Mouse (Mus musculus): ENCODE data around the gene Stk32c. TPM values are rescaled to one million over a fixed set of nuclear protein-coding genes. Genes with fewer than 3 reads are reported as not detected.

The Stk32c gene
- polyA plus RNA-seq, 1 experiment from 2014 or later, result not detected

DNA sequence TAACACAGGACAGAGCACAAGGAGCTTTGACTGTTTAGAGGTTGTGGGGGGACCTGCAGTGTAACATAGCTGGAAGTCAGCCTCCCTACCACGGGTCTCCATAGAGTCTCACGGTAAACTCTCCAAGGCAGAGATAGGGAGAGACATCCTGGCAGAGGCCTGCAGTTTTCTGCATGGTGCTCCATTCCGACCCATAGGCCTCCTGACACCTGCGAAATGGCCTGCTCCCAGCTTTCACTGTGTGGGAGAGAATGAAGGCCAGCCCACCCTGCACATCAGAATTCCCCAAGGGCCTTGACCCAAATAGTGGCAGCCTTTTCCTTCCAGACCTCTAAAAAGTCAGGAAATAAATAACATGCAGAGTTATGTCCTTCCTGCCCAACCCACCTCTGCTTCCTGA lies 22.5 kb downstream of the Stk32c start:
- H3K27me3 ChIP-seq (ENCODE audit: control insufficient read depth, insufficient read depth, low read length), result peaks cover 21% of the 10 kb centered on the region
- H3K36me3 ChIP-seq (ENCODE audit: control insufficient read depth, insufficient read depth, low read length), result no peaks in the 10 kb centered on the region
- 0 out of 2 replicates have a peak, but pooled peaks cover 3% of the 10 kb centered on the region for H3K4me1 ChIP-seq (ENCODE audit: control insufficient read depth, insufficient read depth, low read length)
- H3K9ac ChIP-seq (ENCODE audit: low read depth, low read length), result no peak overlapping the region
- H3K27ac ChIP-seq (ENCODE audit: low read depth, low read length), result no peak overlapping the region
- no peaks in the 10 kb centered on the region for H3K9me3 ChIP-seq (ENCODE audit: control insufficient read depth, low read length)
- no peak overlapping the region for H3K4me2 ChIP-seq (replicated peaks; ENCODE audit: low read depth, low read length)
- ATAC-seq (ENCODE audit: low FRiP score, low TSS enrichment), result no peak
- WGBS, result 89% methylated on average over 4 of the region's 4 CpGs
- H3K4me3 ChIP-seq (ENCODE audit: low read length), result no peak overlapping the region

DNA sequence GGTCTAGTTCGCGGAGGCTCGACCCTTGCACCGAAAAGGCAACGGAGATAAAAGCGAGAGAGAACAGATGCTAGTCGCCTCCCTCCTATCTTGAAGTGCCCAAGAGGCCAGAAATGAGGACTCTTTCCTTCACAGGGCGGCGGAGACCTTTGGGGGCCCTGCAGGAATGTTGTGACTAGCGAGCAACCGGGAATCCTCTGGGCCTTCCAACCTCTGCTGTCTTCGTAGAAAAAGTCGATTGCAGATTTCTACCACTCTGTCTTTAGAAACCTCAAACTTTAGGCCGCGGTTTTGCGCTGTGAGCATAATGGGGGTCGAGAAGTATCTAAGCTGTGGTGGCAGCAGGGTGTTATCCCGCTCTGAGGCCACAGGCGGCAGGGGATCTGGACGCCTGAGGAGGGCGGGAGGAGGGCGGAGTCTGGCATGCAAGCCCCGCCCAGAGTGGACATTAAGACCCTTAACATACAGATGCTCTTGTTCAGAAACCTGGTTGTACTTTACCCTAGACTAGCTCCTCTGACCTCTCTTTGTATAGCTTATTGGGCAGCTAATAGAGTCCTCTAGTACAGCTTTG lies 24.4 kb downstream of the Stk32c start:
- peak; percentile 83 for ATAC-seq (ENCODE audit: low FRiP score, low TSS enrichment)
- WGBS, result 1% methylated on average over 23 of the region's 23 CpGs
- H3K27ac ChIP-seq (ENCODE audit: low read depth, low read length), result no peak overlapping the region
- peaks cover 21% of the 10 kb centered on the region for H3K27me3 ChIP-seq (ENCODE audit: control insufficient read depth, insufficient read depth, low read length)
- H3K4me1 ChIP-seq (ENCODE audit: control insufficient read depth, insufficient read depth, low read length), result 0 out of 2 replicates have a peak, but pooled peaks cover 3% of the 10 kb centered on the region
- no peaks in the 10 kb centered on the region for H3K9me3 ChIP-seq (ENCODE audit: control insufficient read depth, low read length)
- H3K4me3 ChIP-seq (ENCODE audit: low read length), result peak overlapping the region; percentile 68
- no peaks in the 10 kb centered on the region for H3K36me3 ChIP-seq (ENCODE audit: control insufficient read depth, insufficient read depth, low read length)
- peak overlapping the region; percentile 100 for H3K4me2 ChIP-seq (replicated peaks; ENCODE audit: low read depth, low read length)
- peak overlapping the region; percentile 29 for H3K9ac ChIP-seq (ENCODE audit: low read depth, low read length)

- no peaks in the 10 kb centered on the region for H3K9me3 ChIP-seq (ENCODE audit: control insufficient read depth, low read length)
- WGBS, result under 1% methylated on average over 83 of the region's 94 CpGs
- peak overlapping the region; percentile 58; the same call in 1 of the 2 replicates for H3K9ac ChIP-seq (ENCODE audit: low read depth, low read length)
- H3K27ac ChIP-seq (ENCODE audit: low read depth, low read length), result no peak overlapping the region
- H3K36me3 ChIP-seq (ENCODE audit: control insufficient read depth, insufficient read depth, low read length), result no peaks in the 10 kb centered on the region
- H3K27me3 ChIP-seq (ENCODE audit: control insufficient read depth, insufficient read depth, low read length), result peaks cover 21% of the 10 kb centered on the region
- peak; percentile 98 for ATAC-seq (ENCODE audit: low FRiP score, low TSS enrichment)
- peak overlapping the region; percentile 100 for H3K4me2 ChIP-seq (replicated peaks; ENCODE audit: low read depth, low read length)
- 0 out of 2 replicates have a peak, but pooled peaks cover 3% of the 10 kb centered on the region for H3K4me1 ChIP-seq (ENCODE audit: control insufficient read depth, insufficient read depth, low read length)
- H3K4me3 ChIP-seq (ENCODE audit: low read length), result peak overlapping the region; percentile 68
Measured at GRCm38 (mm10) chr7:139187771-139188633, 25.1 kb downstream of the Stk32c start.

DNA sequence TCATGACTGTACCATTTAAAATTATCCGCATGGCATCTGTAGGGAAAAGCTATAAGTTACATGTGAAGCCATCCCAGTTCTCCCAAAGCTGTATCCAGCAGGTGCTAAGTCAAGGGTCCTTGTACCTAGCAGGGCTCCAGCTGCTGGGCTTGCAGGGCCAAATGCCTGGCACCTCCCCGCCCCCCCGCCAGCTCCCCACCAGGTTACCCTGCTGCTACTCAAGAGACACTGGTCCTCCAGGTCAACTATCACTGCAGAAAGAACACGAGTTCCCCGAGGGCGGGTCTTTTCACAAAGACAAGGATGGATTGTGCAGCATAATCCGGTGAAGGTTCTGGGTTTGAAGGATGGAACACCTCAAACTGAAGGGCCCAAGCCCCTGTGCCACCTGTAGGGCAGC lies 25.8 kb downstream of the Stk32c start:
- Histone ChIP-seq H3K9ac (ENCODE audit: low read depth, low read length) (no peak overlapping the region), H3K9me3 (ENCODE audit: control insufficient read depth, low read length) (no peaks in the 10 kb centered on the region), H3K36me3 (ENCODE audit: control insufficient read depth, insufficient read depth, low read length) (no peaks in the 10 kb centered on the region), H3K4me1 (ENCODE audit: control insufficient read depth, insufficient read depth, low read length) (0 out of 2 replicates have a peak, but pooled peaks cover 3% of the 10 kb centered on the region), H3K27me3 (ENCODE audit: control insufficient read depth, insufficient read depth, low read length) (peaks cover 21% of the 10 kb centered on the region), H3K4me2 (replicated peaks; ENCODE audit: low read depth, low read length) (peak overlapping the region; percentile 100), H3K4me3 (ENCODE audit: low read length) (peak overlapping the region; percentile 68), H3K27ac (ENCODE audit: low read depth, low read length) (no peak overlapping the region)
- no peak for ATAC-seq (ENCODE audit: low FRiP score, low TSS enrichment)
- 40% methylated on average over 7 of the region's 7 CpGs for WGBS

- Histone ChIP-seq H3K36me3 (ENCODE audit: control insufficient read depth, insufficient read depth, low read length) (no peaks in the 10 kb centered on the region), H3K4me3 (ENCODE audit: low read length) (no peak overlapping the region), H3K4me2 (replicated peaks; ENCODE audit: low read depth, low read length) (no peak overlapping the region), H3K27me3 (ENCODE audit: control insufficient read depth, insufficient read depth, low read length) (peaks cover 21% of the 10 kb centered on the region), H3K9me3 (ENCODE audit: control insufficient read depth, low read length) (no peaks in the 10 kb centered on the region), H3K9ac (ENCODE audit: low read depth, low read length) (no peak overlapping the region), H3K27ac (ENCODE audit: low read depth, low read length) (no peak overlapping the region), H3K4me1 (ENCODE audit: control insufficient read depth, insufficient read depth, low read length) (0 out of 2 replicates have a peak, but pooled peaks cover 3% of the 10 kb centered on the region)
- no peak for ATAC-seq (ENCODE audit: low FRiP score, low TSS enrichment)
- WGBS, result 52% methylated on average over 8 of the region's 8 CpGs
Measured at GRCm38 (mm10) chr7:139186436-139186835, 26.7 kb downstream of the Stk32c start.

- no peak overlapping the region for H3K9ac ChIP-seq (ENCODE audit: low read depth, low read length)
- H3K4me2 ChIP-seq (replicated peaks; ENCODE audit: low read depth, low read length), result no peak overlapping the region
- peaks cover 21% of the 10 kb centered on the region for H3K27me3 ChIP-seq (ENCODE audit: control insufficient read depth, insufficient read depth, low read length)
- no peak for ATAC-seq (ENCODE audit: low FRiP score, low TSS enrichment)
- 21% methylated on average over 5 of the region's 5 CpGs for WGBS
- 0 out of 2 replicates have a peak, but pooled peaks cover 3% of the 10 kb centered on the region for H3K4me1 ChIP-seq (ENCODE audit: control insufficient read depth, insufficient read depth, low read length)
- no peak overlapping the region for H3K27ac ChIP-seq (ENCODE audit: low read depth, low read length)
- H3K9me3 ChIP-seq (ENCODE audit: control insufficient read depth, low read length), result no peaks in the 10 kb centered on the region
- H3K4me3 ChIP-seq (ENCODE audit: low read length), result no peak overlapping the region
- H3K36me3 ChIP-seq (ENCODE audit: control insufficient read depth, insufficient read depth, low read length), result no peaks in the 10 kb centered on the region
Measured at GRCm38 (mm10) chr7:139185971-139186370, 27.1 kb downstream of the Stk32c start.

- 0 out of 2 replicates have a peak, but pooled peaks cover 3% of the 10 kb centered on the region for H3K4me1 ChIP-seq (ENCODE audit: control insufficient read depth, insufficient read depth, low read length)
- H3K36me3 ChIP-seq (ENCODE audit: control insufficient read depth, insufficient read depth, low read length), result no peaks in the 10 kb centered on the region
- WGBS, result 85% methylated on average over 7 of the region's 7 CpGs
- H3K9me3 ChIP-seq (ENCODE audit: control insufficient read depth, low read length), result no peaks in the 10 kb centered on the region
- H3K9ac ChIP-seq (ENCODE audit: low read depth, low read length), result no peak overlapping the region
- H3K27me3 ChIP-seq (ENCODE audit: control insufficient read depth, insufficient read depth, low read length), result peaks cover 21% of the 10 kb centered on the region
- no peak overlapping the region for H3K4me2 ChIP-seq (replicated peaks; ENCODE audit: low read depth, low read length)
- no peak overlapping the region for H3K27ac ChIP-seq (ENCODE audit: low read depth, low read length)
- no peak overlapping the region for H3K4me3 ChIP-seq (ENCODE audit: low read length)
- ATAC-seq (ENCODE audit: low FRiP score, low TSS enrichment), result no peak
Measured at GRCm38 (mm10) chr7:139184846-139185245, 28.3 kb downstream of the Stk32c start.

DNA sequence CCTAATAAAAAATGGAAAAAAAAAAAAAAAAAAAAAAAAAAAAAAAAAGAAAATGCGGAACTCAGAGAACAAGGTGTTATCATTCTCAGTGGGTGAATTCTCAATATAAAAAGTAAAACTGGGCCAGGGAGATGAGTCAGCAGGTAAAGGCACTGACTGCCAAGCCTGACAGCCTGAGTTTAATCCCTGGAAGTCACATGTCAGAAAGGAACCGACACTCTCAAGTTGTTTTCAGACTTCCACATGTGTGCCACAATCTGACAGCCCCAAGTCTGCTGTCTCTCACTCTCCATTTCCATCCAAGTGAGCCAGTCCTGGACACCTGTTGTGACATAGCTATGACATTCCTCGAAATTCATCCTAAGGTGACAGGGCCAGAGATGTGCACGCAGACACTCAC lies 28.7 kb downstream of the Stk32c start:
- Histone ChIP-seq H3K27ac (ENCODE audit: low read depth, low read length) (no peak overlapping the region), H3K4me3 (ENCODE audit: low read length) (no peak overlapping the region), H3K9ac (ENCODE audit: low read depth, low read length) (no peak overlapping the region), H3K4me1 (ENCODE audit: control insufficient read depth, insufficient read depth, low read length) (0 out of 2 replicates have a peak, but pooled peaks cover 3% of the 10 kb centered on the region), H3K4me2 (replicated peaks; ENCODE audit: low read depth, low read length) (no peak overlapping the region), H3K9me3 (ENCODE audit: control insufficient read depth, low read length) (no peaks in the 10 kb centered on the region), H3K27me3 (ENCODE audit: control insufficient read depth, insufficient read depth, low read length) (peaks cover 21% of the 10 kb centered on the region), H3K36me3 (ENCODE audit: control insufficient read depth, insufficient read depth, low read length) (no peaks in the 10 kb centered on the region)
- ATAC-seq (ENCODE audit: low FRiP score, low TSS enrichment), result no peak
- WGBS, result 82% methylated on average over 4 of the region's 4 CpGs

DNA sequence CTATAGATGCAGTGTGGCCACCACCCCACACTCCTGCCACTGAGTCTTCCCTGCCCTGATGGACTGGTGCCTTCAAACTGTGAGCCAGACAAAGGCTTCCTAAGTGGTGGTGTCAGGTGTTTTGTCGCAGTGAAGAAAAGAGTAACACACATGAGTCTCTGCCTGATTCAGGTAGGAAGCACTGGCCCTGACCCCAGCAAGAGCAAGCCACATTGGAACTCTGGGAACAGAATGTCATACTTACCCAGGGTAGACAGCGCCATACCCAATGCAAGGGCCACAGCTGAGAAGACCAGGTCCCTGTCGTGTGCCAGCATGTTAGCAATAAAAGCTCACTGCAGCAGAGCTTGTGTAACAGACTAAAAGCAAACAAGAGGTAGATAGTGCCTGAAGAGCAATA lies 33.0 kb downstream of the Stk32c start:
- Histone ChIP-seq H3K27ac (ENCODE audit: low read depth, low read length) (no peak overlapping the region), H3K4me2 (replicated peaks; ENCODE audit: low read depth, low read length) (no peak overlapping the region), H3K4me1 (ENCODE audit: control insufficient read depth, insufficient read depth, low read length) (no peaks in the 10 kb centered on the region), H3K36me3 (ENCODE audit: control insufficient read depth, insufficient read depth, low read length) (no peaks in the 10 kb centered on the region), H3K27me3 (ENCODE audit: control insufficient read depth, insufficient read depth, low read length) (no peaks in the 10 kb centered on the region), H3K9me3 (ENCODE audit: control insufficient read depth, low read length) (no peaks in the 10 kb centered on the region), H3K4me3 (ENCODE audit: low read length) (no peak overlapping the region), H3K9ac (ENCODE audit: low read depth, low read length) (no peak overlapping the region)
- no peak for ATAC-seq (ENCODE audit: low FRiP score, low TSS enrichment)
- 90% methylated on average over 3 of the region's 3 CpGs for WGBS
